Mouse (Mus musculus): ENCODE data around the gene Sdf4. TPM values are rescaled to one million over a fixed set of nuclear protein-coding genes. Genes with fewer than 3 reads are reported as not detected.

Sdf4 gene
- total RNA-seq (2021) = 100 to 1,000 TPM; 180 to 193 TPM

DNA sequence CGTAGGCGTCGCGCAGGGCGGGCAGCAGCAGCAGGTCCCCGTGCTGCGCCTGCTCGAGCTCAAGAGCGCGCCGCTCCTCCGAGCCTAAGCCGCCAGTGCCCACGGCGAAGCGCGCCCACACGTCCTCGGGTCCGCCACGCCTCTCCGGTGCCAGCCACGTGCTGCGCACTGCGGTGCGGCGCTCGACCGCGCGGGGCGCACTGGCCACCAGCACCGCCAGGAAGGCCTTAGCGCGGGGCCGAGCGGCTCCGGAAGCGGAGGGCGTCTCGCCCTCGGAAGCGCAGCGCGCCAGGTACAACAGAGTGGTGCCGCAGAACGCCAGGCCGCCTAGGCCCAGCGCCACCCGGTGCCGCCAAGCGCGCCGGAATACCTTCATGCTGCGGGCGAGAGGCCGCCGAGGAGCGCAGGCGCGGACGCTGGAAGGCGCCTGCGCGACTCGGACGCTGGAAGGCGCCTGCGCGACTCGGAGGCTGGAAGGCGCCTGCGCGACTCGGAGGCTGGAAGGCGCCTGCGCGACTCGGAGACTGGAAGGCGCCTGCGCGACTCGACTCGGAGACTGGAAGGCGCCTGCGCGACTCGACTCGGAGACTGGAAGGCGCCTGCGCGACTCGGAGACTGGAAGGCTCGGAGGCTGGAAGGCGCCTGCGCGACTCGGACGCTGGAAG is at the start of gene Sdf4, which contains the start of gene B3galt6:
Gene Sdf4, plus strand, starts transcription at position 632 of the 665 bp plus-strand sequence.
Gene B3galt6, minus strand, starts transcription at position 409 of the 665 bp plus-strand sequence.
- DNase-seq (ENCODE audit: extremely low spot score in 1 of 2, low spot score in 1 of 2) = peak; percentile 72 to 89

DNA sequence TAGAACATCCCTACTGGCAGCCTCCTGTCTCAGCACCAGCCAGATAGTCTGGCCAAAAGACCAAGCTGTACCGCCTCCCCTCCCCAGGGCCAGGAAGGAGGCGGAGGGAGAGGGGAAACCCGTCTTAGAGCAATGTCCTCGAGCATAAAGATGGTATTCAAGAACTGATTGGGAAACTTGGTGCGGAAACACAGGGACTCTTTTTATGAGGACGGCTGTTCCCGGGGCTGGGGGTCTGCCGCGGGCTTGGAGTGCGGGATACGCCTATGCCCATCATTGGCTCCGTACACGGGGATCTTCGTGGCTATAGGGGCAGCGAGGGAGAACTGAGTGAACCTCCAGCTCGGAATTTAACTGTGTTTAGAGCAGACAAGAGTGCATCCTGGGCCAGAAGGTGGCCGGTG is 49.6 kb upstream of the Sdf4 start:
- peak in 1 of 2 experiments; percentile 22 for DNase-seq (ENCODE audit: extremely low spot score in 1 of 2, low spot score in 1 of 2)

DNA sequence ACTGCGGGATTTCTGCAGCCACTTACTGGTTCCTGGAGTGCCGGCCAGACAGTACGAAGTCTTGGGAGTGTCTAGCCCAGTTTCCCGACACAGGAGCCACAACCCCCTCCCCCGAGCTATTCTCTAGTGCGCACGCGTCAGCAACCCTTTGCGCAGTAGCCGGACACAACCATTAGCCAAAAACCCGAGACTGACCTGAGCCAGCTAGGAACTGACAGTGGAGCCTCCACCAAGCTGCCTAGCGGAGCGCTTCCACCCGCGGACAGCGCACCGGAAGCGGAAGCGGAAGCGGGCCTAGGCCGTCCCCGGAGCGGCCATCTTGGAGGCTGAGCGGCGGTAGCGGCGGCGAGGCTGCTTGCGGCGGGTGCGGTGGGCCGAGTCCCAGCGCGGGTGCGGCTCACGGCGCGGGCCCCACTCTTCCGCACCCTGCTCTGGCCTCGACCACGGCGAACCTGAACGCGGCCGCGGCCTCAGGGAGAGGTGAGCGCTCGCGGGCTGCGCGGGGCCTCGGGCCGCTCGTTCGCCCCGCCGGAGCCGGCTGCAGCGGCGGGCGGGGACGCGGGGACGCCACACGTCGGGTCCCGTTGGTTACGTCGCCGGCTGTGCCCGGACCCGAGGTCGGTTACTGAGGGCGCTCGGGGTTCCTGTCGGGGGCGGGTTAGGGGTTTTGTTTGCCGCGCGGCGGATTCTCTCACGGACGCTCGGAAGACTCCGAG is 49.0 kb upstream of the Sdf4 start, which contains the start of gene Ube2j2:
Gene Ube2j2, plus strand, starts transcription at position 298 of the 716 bp plus-strand sequence.
- DNase-seq (ENCODE audit: extremely low spot score in 1 of 2, low spot score in 1 of 2) = peak; percentile 93 to 98

DNA sequence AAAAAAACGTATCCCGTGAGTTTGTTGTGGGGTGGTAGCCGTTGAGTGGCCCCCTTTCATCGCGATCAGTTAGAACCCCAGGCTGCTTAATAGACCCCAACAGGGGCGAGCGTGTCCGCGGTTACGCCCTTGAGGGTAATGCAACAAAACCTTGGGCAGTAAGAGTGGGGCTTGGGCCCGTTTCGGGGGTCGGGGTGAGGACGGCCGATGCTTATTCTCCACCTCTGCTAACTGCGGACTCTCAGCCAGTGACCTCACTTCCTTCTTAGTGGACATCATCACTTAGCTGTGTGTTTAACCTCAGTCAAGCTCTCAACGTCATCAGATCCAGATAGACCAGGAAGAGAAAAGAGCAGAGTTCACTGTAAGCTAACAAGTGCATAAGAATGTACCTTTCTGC is 48.4 kb upstream of the Sdf4 start:
- DNase-seq (ENCODE audit: extremely low spot score in 1 of 2, low spot score in 1 of 2) = no peak

DNA sequence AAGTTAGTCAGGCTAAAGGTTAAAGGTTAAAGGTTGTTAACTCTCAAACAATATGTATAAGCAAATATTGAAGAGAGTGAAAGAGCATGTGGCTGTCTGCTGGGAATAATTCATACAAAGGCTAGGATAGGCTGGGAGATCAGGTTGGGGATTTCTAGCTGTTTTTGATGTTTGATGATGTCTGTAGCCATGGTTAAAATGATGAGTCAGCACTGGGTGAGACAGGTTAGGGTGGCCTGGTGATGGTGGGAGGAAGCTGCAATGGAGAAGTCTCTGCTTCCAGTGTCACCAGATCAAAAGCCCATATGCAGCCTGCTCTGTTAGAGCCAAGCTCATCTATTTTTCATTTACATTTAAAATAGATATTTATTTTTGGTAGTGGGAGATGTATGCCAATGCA is 45.6 kb upstream of the Sdf4 start:
- DNase-seq (ENCODE audit: extremely low spot score in 1 of 2, low spot score in 1 of 2) = no peak

DNA sequence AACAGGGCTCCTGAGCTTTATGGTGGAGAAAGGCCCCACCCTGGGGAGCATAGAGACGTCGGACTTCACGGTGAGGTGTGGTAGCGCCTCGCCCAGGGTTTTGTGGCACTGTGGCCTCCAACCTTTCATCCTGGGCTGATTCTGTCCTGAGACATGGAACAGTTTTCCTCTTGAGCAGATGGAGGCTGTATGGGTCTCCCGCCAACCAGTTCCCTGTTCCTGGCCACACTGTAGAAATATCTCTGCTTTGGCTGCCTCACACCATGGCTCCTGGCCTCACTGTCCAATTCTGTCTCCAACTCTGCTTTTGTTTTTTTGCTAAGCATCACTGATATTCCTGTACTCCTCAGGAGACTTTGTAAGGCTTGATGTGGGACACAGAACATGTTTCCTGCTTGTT is 37.2 kb upstream of the Sdf4 start:
- DNase-seq (ENCODE audit: extremely low spot score in 1 of 2, low spot score in 1 of 2) = no peak

DNA sequence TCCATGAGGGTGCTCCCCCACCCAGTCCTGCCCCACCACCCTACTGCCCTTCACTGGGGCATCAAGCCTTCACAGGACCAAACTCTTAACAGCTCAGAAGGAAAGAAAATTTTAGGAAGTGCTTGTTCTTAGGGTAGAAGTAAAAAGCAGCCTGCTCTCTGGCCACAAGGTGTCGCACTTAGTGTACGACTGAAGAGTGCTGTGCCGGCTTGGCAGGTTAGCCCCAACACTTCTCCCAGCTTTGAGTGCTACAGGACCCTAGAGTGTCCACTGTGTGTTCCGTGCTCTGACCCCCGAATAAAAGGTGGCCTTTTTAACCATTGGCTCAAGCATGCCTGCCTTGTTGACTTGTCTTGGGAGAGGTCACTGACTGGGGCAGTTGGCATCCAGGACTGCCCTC is 33.4 kb upstream of the Sdf4 start:
- DNase-seq (ENCODE audit: extremely low spot score in 1 of 2, low spot score in 1 of 2) = peak; percentile 42 to 73

DNA sequence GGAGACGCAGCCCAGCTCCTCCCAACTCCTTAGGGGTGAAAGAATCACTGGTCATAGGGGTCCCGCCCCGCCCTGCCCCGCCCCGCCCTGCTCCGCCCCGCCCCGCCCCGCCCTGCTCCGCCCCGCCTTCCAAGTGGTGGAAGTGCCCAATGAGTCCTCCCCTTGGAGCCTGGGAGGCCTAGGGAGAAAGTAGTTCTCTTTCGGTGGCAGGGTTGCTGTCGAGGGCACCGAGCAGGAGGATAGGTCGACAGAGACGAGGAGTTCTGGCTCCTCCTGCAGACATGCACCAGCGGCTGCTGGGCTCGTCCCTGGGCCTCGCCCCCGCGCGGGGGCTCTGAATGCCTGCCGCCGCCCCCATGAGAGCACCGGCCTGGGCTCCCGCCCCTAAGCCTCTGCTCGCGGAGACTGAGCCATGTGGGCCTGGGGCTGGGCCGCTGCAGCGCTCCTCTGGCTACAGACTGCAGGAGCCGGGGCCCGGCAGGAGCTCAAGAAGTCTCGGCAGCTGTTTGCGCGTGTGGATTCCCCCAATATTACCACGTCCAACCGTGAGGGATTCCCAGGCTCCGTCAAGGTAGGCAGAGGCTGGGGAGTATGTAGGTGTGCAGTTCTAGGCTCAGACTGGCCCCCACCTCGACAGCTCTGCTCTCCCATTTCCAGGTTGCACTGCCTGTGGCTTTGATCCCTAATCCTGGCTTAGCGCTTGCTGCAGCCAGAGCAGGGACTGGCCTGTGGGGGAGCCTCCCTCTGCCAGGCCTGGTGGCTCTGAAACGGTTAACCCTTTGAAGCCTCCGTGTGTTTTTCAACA is 30.3 kb upstream of the Sdf4 start, which contains the start of gene C1qtnf12:
Gene C1qtnf12, plus strand, starts transcription at position 152 of the 805 bp plus-strand sequence.
- peak; percentile 22 to 28 for DNase-seq (ENCODE audit: extremely low spot score in 1 of 2, low spot score in 1 of 2)

DNA sequence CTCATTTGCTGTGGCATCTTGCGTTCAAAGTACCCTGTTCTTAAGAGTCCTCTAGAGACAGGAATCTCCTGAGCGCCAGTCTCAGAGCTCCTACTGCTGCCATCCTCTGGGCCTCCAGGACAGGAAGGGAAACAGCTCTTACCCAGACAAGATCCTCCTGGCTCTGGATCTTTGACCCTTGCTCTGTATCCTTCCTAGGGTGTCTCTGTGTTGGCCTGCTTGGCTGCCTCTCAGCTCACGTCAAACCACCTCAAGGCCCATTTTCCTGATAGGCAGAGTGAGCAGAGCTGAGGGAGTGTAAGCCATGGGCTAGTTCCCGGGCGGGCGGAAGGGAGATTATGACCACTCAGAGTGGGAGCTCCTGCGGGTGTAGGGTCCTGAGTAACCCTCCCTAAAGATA is 29.6 kb upstream of the Sdf4 start:
- DNase-seq (ENCODE audit: extremely low spot score in 1 of 2, low spot score in 1 of 2) = no peak

DNA sequence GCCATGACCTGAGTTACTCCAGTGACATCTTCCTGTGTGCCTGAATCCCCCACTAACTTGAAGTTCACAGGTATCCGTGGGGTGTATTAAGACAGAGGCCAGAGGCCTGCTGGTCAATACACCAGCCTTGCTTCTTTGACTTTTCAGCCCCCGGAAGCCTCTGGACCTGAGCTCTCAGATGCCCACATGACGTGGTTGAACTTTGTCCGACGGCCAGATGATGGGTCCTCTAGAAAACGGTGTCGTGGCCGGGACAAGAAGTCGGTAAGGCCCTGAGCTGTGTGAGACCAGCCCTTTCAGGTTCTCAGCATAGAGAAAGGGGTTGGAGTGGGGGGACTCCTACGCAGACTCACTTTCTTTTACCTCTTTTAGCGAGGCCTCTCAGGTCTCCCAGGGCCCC is 28.3 kb upstream of the Sdf4 start:
- no peak for DNase-seq (ENCODE audit: extremely low spot score in 1 of 2, low spot score in 1 of 2)

DNA sequence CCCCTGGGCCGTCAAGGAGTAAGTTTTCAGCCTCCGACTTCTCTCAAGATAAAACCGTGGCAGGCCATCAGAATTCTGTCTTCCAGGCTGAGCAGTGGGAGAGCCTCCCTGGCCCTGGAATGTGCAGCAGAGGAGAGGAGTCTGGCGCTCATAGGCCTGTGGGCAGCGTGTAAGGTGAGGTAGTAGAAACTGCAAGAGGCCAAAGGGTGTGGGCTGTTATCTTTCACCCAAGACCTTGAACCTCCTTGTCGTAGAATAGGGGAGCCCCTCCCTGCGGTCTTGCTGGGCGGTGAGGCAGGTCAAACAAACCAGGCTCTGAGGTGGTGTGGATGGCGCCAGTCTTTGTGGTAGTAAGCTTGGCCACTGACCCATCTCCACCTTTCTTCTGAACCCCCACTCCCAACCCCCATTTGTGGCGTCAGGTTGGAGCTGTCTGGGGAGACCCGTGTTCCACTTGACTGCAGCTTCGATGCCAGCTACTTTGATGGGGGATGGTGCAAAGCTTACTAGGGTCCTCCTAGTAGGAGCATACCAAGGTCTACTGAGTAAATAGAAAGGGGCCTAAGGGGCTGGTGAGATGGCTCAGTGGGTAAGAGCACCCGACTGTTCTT is 23.5 kb upstream of the Sdf4 start:
- no peak for DNase-seq (ENCODE audit: extremely low spot score in 1 of 2, low spot score in 1 of 2)

DNA sequence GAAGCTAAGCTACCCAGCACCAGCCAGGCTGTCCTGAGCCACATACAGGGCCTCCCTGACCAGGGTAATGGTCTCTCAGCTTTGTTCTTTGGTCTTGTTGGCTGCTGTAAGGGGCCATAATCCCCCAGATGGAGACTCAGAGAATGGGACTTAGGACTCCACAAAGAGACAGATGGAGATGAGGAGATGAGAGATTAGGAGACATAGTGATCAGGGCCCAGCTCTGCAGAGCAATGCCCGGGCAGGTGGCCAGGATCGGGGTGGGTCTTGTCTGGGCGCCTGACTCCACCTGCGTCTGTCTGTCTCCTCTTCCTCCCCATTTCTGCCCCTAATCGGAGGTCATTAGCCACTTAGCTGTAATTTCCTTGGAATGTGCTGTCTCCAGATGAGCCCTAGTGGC is 22.4 kb upstream of the Sdf4 start:
- no peak for DNase-seq (ENCODE audit: extremely low spot score in 1 of 2, low spot score in 1 of 2)

DNA sequence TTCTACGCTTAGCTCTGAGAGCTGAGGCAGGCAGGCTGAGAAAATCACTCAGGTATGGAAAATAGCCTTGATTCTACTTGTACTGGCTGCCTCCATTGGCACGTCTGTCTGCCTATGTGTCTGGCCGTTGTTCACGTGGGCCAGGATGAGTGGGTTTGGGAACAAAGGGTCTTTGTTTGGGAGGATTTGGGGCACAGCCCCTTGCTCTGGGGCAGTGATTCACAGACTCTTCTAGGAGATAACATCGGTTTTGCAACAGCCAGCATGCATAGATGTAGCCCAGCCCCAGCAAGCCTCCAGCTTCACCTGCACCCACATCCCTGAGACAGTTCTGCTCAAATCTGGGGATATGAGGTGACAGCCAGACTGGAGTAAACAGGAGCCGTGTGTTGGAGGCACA is 20.0 kb upstream of the Sdf4 start:
- no peak for DNase-seq (ENCODE audit: extremely low spot score in 1 of 2, low spot score in 1 of 2)

DNA sequence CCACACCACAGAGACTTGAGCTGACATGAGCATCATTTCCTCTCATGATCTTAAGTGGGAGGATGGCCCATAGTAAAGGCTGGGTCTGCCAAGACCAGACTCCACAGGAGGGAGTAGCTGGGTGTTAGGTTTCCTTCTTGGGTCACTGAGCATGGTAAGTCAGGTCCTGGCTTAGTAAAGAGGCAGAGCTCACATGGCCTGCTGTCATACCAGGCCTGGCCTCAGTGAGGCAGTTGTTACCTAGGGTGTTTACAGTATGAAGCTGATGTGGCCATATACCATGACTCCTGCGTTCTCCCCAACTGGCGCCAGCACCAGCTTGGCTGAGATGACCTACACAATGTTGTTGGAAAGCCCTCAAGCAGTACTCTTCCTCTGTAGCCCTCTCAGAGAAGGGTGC is 19.4 kb upstream of the Sdf4 start:
- DNase-seq (ENCODE audit: extremely low spot score in 1 of 2, low spot score in 1 of 2) = no peak

DNA sequence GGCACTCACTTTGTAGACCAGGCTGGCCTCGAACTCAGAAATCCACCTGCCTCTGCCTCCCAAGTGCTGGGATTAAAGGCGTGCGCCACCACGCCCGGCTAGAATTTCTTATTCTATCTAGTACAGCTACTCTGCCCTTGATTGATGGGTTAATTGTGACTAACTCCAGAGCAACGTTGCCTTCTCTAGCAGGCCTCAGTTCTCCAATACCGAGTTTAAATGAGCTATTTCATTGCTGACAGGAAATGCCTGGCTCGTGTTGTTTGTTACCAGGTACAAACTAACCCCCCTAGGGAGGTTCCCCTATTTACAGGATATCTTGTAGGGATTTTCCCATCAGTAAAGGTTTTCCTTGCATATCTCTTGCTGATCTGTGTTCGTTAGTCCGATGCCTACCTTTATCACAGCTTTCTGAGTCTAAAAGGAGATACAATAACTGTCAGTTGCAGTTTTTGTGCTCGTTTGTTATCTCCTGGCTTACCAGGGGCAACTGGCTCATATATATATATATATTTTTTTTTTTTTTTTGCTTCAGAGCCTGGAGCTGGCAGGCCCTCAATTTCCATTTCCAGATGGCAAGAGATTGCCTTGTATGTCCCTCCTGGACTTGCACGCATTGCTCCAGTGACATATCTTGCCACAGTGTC is 11.1 kb upstream of the Sdf4 start:
- no peak for DNase-seq (ENCODE audit: extremely low spot score in 1 of 2, low spot score in 1 of 2)

DNA sequence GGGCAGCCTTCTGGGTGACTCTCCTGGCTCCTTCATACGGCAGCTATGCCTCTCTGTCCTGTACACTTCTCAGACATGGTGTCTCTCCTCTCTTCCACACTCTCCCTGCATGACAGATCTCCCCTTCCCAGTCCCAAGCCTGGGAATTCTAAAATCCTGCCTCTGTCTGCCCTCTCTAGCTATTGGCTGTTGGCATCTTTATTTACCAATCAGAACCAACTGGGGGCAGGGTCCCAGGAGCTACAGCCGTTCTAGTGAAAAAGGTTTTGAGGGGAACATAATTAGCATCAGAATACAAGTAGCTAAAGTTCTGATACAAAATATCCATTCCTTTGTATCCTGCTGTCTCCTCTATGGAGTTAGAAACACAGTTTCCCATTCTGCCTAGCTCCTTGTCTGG is 8.9 kb upstream of the Sdf4 start:
- no peak for DNase-seq (ENCODE audit: extremely low spot score in 1 of 2, low spot score in 1 of 2)

DNA sequence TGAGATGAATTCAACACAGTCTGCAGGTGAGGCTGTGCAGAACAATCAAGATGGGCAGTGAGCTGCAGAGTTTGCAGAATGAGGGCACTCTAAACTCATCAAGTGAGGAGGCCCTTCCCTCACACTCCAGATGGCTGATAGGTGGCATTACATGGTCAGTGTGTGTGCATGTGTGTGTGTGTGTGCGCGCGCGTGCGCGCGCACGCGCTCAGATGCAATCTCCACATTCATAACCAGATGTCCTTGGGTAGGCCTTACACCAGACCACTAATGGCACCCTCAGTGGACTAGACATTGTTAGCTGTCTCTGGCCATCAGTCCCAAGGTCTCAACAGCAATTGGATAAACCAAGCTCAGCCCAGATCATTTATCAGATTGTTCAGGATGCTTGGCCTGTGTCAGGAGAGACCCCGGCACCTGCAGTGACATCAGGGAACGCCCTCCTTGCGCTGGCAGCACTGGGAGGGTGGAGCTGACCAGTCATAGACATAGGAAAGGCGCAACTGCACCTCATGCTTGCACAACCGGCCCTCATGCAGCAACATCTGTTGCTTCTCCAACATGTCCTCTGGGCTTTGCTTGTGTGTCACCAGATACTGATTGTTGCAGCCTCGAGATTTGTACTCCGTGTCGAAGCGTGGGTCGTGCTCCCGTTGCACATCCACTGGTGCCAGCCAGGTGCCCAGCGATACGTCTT is 1.3 kb upstream of the Sdf4 start:
- DNase-seq (ENCODE audit: extremely low spot score in 1 of 2, low spot score in 1 of 2) = no peak

DNA sequence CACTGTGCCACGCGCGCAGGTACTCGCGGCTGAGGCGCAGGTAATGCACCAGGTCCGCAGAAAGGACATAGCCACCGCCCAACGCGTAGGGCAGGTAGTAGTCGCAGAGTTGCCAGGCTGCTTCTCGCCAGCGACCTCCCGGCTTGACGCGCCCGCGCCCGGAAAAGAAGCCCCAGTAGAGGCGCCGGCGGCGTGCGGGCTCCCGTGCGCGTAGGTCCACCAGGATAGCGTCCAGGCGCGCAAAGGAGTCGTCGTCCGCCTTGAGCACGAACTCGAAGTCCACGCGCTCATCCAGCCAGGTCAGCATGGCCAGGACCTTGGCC is 803 bp upstream of the Sdf4 start:
- no peak for DNase-seq (ENCODE audit: extremely low spot score in 1 of 2, low spot score in 1 of 2)

DNA sequence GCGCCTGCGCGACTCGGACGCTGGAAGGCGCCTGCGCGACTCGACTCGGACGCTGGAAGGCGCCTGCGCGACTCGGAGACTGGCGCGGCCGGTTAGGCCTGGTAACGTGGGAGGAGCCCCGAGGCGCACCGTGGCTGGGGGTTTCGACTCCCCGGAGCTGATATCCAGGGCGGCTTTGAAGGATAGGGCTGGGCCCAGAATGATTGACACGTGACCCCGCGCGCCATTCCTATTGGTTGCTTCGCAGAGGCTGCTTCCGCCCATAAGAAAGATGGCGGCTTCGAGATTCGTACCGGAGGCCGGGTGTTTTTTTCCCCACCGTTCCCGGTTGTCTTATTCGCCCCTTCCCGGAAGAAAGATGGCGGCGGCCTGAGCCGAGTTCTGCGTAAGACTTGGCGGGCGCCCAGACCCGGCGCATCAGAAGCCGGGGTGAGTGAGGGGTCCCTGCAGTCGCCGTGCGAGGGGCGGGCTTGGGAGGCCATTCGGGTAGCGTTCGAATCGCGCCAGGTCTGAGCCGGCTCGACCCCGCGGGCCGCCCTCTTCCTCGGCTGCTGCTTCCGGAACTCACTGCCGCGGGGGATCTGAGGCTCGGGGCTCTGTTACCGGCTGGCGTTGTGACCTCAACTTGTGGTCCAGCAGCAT is 355 bp downstream of the Sdf4 start:
- peak; percentile 93 to 98 for DNase-seq (ENCODE audit: extremely low spot score in 1 of 2, low spot score in 1 of 2)

Measured in layer of hippocampus, postnatal 25 days (tissue).